Mouse (Mus musculus) hindbrain, embryonic 10.5 days (tissue): Measurements from ENCODE around the gene Lamtor3. TPM values are rescaled to one million over a fixed set of nuclear protein-coding genes. Genes with fewer than 3 reads are reported as not detected.
"Not testable (repeated sequence)": the region's sequence is repeated elsewhere in the genome, so short reads cannot be mapped to it uniquely, and the experiment has no call there.

ENCODE experiments used
- DNase-seq: peaks from one replicate; pipeline ENCODE4 v3.0.0-alpha.2; 2017; ENCODE audit warnings: low spot score
- H3K27ac ChIP-seq: fragments of 300-500 bp; sonication (generic); 2 replicates; pipeline ENCODE4 v1.5.1; 2016; ENCODE audit warnings: mild to moderate bottlenecking, moderate library complexity
- H3K27me3 ChIP-seq: fragments of 300-500 bp; sonication (generic); 2 replicates; pipeline ENCODE4 v1.6.1; 2016; ENCODE audit warnings: mild to moderate bottlenecking; ENCODE audit not compliant: poor library complexity, insufficient read depth, severe bottlenecking
- H3K36me3 ChIP-seq: fragments of 300-500 bp; sonication (generic); 2 replicates; pipeline ENCODE4 v1.6.1; 2016; ENCODE audit warnings: mild to moderate bottlenecking, moderate library complexity
- H3K4me1 ChIP-seq: fragments of 300-500 bp; sonication (generic); replicated peaks from 2 replicates; pipeline ENCODE4 v1.6.1; 2016; ENCODE audit warnings: mild to moderate bottlenecking
- H3K4me3 ChIP-seq: fragments of 300-500 bp; sonication (generic); 2 replicates; pipeline ENCODE4 v1.5.1; 2016; ENCODE audit warnings: mild to moderate bottlenecking, moderate library complexity
- H3K9me3 ChIP-seq: fragments of 300-500 bp; sonication (generic); 2 replicates; pipeline ENCODE4 v1.6.1; 2016; ENCODE audit warnings: mild to moderate bottlenecking, moderate library complexity
- WGBS: fragments of 180-500 bp; shearing (Covaris S2); methylation state at CpG from one replicate; pipeline ENCODE4 v1.1.7; 2016; 5-methylcytosine and 5-hydroxymethylcytosine counted together
- polyA plus RNA-seq: library from polyadenylated mRNA; unstranded; fragments of >200 nt; fragmentation: Nextera tagmentation; extraction: Ambion mirVana; gene quantifications from 2 replicates; pipeline ENCODE4 v1.2.1, GENCODE M21; 2016

Lamtor3 gene
- polyA plus RNA-seq, 1 experiment from 2014 or later, result 83.3 TPM

GRCm38 (mm10) chr3:137954256-137954916 lies 36.1 kb downstream of the Lamtor3 start:
- no peak overlapping the region for H3K4me3 ChIP-seq
- no peak for DNase-seq
- H3K9me3 ChIP-seq, result no peaks in the 10 kb centered on the region
- peaks cover 25% of the 10 kb centered on the region for H3K4me1 ChIP-seq
- H3K36me3 ChIP-seq, result no peaks in the 10 kb centered on the region
- H3K27me3 ChIP-seq, result no peaks in the 10 kb centered on the region
- 66% methylated on average over 23 of the region's 23 CpGs for WGBS
- no peak overlapping the region for H3K27ac ChIP-seq

- no peaks in the 10 kb centered on the region for H3K27me3 ChIP-seq
- H3K4me1 ChIP-seq, result peaks cover 25% of the 10 kb centered on the region
- 30% methylated on average over 16 of the region's 16 CpGs for WGBS
- H3K4me3 ChIP-seq, result peak overlapping the region; percentile 29
- H3K9me3 ChIP-seq, result no peaks in the 10 kb centered on the region
- H3K27ac ChIP-seq, result no peak overlapping the region
- no peaks in the 10 kb centered on the region for H3K36me3 ChIP-seq
- no peak for DNase-seq
These were observed 37.3 kb downstream of the Lamtor3 start for GRCm38 (mm10) chr3:137955560-137956081.

GRCm38 (mm10) chr3:137957864-137958263 lies 39.6 kb downstream of the Lamtor3 start:
- WGBS, result 90% methylated on average over 9 of the region's 9 CpGs
- DNase-seq, result no peak

DNA sequence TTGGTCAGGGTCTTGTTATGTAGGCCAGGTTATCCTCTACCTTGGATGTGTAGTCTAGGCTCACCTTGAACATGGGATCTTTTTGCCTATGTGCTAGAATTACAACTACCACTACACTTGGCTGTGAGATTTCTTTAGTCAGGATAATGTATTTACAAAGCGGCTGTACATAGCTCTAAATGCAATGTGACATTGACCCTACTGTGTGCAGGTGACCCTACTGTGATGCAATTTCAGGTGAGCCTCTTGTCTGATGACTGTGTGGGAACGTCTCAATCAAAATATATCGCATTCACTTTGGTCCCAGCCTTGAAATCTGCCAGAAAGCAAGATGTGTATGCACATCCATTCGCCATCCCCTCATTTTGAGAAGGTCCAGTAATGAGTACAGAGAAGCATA lies 40.0 kb downstream of the Lamtor3 start:
- H3K4me3 ChIP-seq, result no peak overlapping the region
- H3K4me1 ChIP-seq, result peaks cover 8% of the 10 kb centered on the region
- H3K27ac ChIP-seq, result no peak overlapping the region
- H3K36me3 ChIP-seq, result no peaks in the 10 kb centered on the region
- DNase-seq, result no peak
- 89% methylated on average over 4 of the region's 4 CpGs for WGBS
- H3K27me3 ChIP-seq, result no peaks in the 10 kb centered on the region
- no peaks in the 10 kb centered on the region for H3K9me3 ChIP-seq

More at GRCm38 (mm10) chr3:137957864-137958263, 39.6 kb downstream of the Lamtor3 start:
- Histone ChIP-seq H3K4me1 (peaks cover 13% of the 10 kb centered on the region), H3K36me3 (no peaks in the 10 kb centered on the region), H3K9me3 (no peaks in the 10 kb centered on the region), H3K27ac (no peak overlapping the region), H3K4me3 (no peak overlapping the region), H3K27me3 (no peaks in the 10 kb centered on the region)

GRCm38 (mm10) chr3:137959456-137959855 lies 41.1 kb downstream of the Lamtor3 start:
- DNase-seq, result no peak
- WGBS, result 78% methylated on average over 4 of the region's 4 CpGs
- H3K36me3 ChIP-seq, result no peaks in the 10 kb centered on the region

DNA sequence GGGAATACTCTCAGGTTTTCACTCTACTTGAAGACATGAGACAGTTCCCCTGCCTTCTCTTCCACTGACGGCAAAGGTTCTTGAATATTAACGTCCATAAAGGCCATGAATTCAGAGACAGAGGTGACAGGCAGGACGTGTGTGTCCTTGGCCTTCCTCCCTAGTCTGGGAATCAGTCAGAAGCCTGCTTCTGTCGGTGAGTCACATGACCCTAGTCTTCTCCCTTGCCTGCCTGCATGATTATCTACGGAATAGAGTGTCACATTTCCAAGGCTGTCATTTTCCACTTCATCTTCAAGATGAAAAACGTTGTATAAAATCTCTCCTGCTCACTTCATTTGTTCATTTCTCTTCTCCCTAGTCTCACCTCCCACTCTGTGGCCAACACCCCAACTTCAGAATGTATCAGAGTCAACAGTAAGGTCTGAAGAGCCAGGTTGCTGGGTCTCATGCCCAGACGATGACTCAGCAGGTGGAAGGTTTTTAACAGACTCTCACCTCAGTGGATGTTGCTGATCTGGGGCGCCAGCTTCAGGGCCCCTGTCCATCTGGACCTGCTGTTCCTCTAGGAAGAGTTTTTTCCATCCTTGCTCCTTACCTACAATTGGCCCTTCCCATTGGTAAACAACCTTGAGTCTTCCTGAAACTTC lies 43.6 kb downstream of the Lamtor3 start:
- no peak for DNase-seq
- 69% methylated on average over 8 of the region's 8 CpGs for WGBS
- no peak overlapping the region for H3K27ac ChIP-seq
- no peaks in the 10 kb centered on the region for H3K27me3 ChIP-seq
- no peak overlapping the region for H3K4me3 ChIP-seq
- no peaks in the 10 kb centered on the region for H3K36me3 ChIP-seq
- H3K4me1 ChIP-seq, result peaks cover 3% of the 10 kb centered on the region; the same call in 1 of the 2 replicates
- H3K9me3 ChIP-seq, result no peaks in the 10 kb centered on the region

More at GRCm38 (mm10) chr3:137959456-137959855, 41.1 kb downstream of the Lamtor3 start:
- Histone ChIP-seq H3K4me3 (no peak overlapping the region), H3K27me3 (no peaks in the 10 kb centered on the region), H3K27ac (no peak overlapping the region), H3K9me3 (no peaks in the 10 kb centered on the region), H3K4me1 (peaks cover 8% of the 10 kb centered on the region; the same call in 1 of the 2 replicates)

- H3K4me1 ChIP-seq, result peaks cover 3% of the 10 kb centered on the region; the same call in 1 of the 2 replicates
- H3K27ac ChIP-seq, result no peak overlapping the region
- DNase-seq, result no peak
- no peaks in the 10 kb centered on the region for H3K27me3 ChIP-seq
- H3K36me3 ChIP-seq, result no peaks in the 10 kb centered on the region
- H3K9me3 ChIP-seq, result no peaks in the 10 kb centered on the region
- 70% methylated on average over 8 of the region's 8 CpGs for WGBS
- no peak overlapping the region for H3K4me3 ChIP-seq
These were observed 45.2 kb downstream of the Lamtor3 start for GRCm38 (mm10) chr3:137963508-137963907.

DNA sequence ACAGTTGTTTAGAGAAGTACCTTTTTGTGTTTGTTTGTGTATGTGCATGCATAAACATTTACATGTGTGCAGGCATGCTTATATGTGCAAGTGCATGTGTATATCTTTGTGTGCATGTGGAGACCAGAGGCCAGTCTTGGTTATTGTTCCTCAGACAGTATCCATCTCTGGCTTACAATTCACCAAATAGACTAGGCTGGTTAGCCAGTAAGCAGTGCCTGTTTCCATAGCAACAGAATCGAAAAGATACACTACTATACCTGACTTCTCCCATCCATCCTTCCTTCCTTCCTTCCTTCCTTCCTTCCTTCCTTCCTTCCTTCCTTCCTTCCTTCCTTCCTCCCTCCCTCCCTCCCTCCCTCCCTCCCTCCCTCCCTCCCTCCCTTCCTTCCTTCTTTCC lies 45.7 kb downstream of the Lamtor3 start:
- DNase-seq, H3K27ac ChIP-seq, H3K27me3 ChIP-seq, H3K36me3 ChIP-seq, H3K4me1 ChIP-seq, H3K9me3 ChIP-seq, H3K4me3 ChIP-seq: not testable (repeated sequence)
- WGBS, result 74% methylated on average over 1 of the region's 1 CpGs

GRCm38 (mm10) chr3:137968105-137968819 lies 50.0 kb downstream of the Lamtor3 start:
- Histone ChIP-seq H3K27ac (no peak overlapping the region), H3K4me1 (peaks cover 3% of the 10 kb centered on the region; the same call in 1 of the 2 replicates), H3K27me3 (no peaks in the 10 kb centered on the region), H3K36me3 (no peaks in the 10 kb centered on the region), H3K9me3 (no peaks in the 10 kb centered on the region), H3K4me3 (no peak overlapping the region)
- WGBS, result 90% methylated on average over 14 of the region's 14 CpGs
- DNase-seq, result no peak

- Histone ChIP-seq H3K36me3 (no peaks in the 10 kb centered on the region), H3K4me1 (no peaks in the 10 kb centered on the region), H3K27me3 (no peaks in the 10 kb centered on the region), H3K4me3 (no peak overlapping the region), H3K9me3 (no peaks in the 10 kb centered on the region), H3K27ac (no peak overlapping the region)
- 90% methylated on average over 9 of the region's 9 CpGs for WGBS
- no peak for DNase-seq
These were observed 50.6 kb downstream of the Lamtor3 start for GRCm38 (mm10) chr3:137968820-137969486.

GRCm38 (mm10) chr3:137969951-137970350 lies 51.6 kb downstream of the Lamtor3 start:
- Histone ChIP-seq H3K27me3 (no peaks in the 10 kb centered on the region), H3K9me3 (no peaks in the 10 kb centered on the region), H3K27ac (peak overlapping the region; percentile 10; the same call in 1 of the 2 replicates), H3K4me1 (no peaks in the 10 kb centered on the region), H3K36me3 (no peaks in the 10 kb centered on the region), H3K4me3 (peak overlapping the region; percentile 9)
- WGBS, result 41% methylated on average over 12 of the region's 12 CpGs
- DNase-seq, result peak; percentile 71

GRCm38 (mm10) chr3:137972224-137972623 lies 53.9 kb downstream of the Lamtor3 start:
- Histone ChIP-seq H3K27ac (no peak overlapping the region), H3K36me3 (no peaks in the 10 kb centered on the region), H3K4me1 (peaks cover 5% of the 10 kb centered on the region), H3K27me3 (no peaks in the 10 kb centered on the region), H3K9me3 (no peaks in the 10 kb centered on the region), H3K4me3 (no peak overlapping the region)
- no peak for DNase-seq
- WGBS, result 85% methylated on average over 5 of the region's 5 CpGs
